Comparison of ENCODE assay signal across 18 mouse cellular contexts in genomic region chr3:55742218-55742617, GRCm38 (mm10). TPM values are rescaled to one million over a fixed set of nuclear protein-coding genes. Genes with fewer than 3 reads are reported as not detected.
DNase-seq lines count a peak whose midpoint lies in the region; ATAC-seq and TF ChIP-seq lines count a peak whose summit lies in the region.
"Had no signal": no experiment of that assay in that cellular context is flagged by ENCODE, and none has a peak within 500 bp of the region (broad histone marks: within the 10 kb centered on the region; RNA-seq: fewer than 3 reads in every experiment).

No protein-coding gene starts in this region.

- H3K36me3 ChIP-seq in neural tube, embryonic 13.5 days, result no peaks in the 10 kb centered on the region
- H3K36me3 ChIP-seq in hindbrain, embryonic 14.5 days (replicated peaks; ENCODE audit: control insufficient read depth, insufficient read depth), result no peaks in the 10 kb centered on the region
- no peaks in the 10 kb centered on the region for H3K36me3 ChIP-seq in midbrain, embryonic 14.5 days (ENCODE audit: control insufficient read depth, insufficient read depth, low read length)
- no peaks in the 10 kb centered on the region for H3K36me3 ChIP-seq in intestine, postnatal 0 days (ENCODE audit: control insufficient read depth, insufficient read depth)
- H3K36me3 ChIP-seq: heart, embryonic 15.5 days had no signal

- H3K9ac ChIP-seq in neural tube, embryonic 13.5 days, result no peak overlapping the region
- H3K9ac ChIP-seq in hindbrain, embryonic 14.5 days, result no peak overlapping the region
- H3K9ac ChIP-seq in midbrain, embryonic 14.5 days (replicated peaks; ENCODE audit: low read length), result peak overlapping the region; percentile 25; the same call in 1 of the 2 replicates
- no peak overlapping the region for H3K9ac ChIP-seq in intestine, postnatal 0 days (ENCODE audit: low read depth, low read length)
- H3K9ac ChIP-seq: heart, embryonic 15.5 days had no signal

- H3K27ac ChIP-seq in neural tube, embryonic 13.5 days (replicated peaks), result peak overlapping the region; percentile 79
- H3K27ac ChIP-seq in hindbrain, embryonic 14.5 days, result peak overlapping the region; percentile 81
- H3K27ac ChIP-seq in midbrain, embryonic 14.5 days (replicated peaks; ENCODE audit: low read depth, low read length), result peak overlapping the region; percentile 92
- no peak overlapping the region for H3K27ac ChIP-seq in intestine, postnatal 0 days (ENCODE audit: low read depth, low read length)
- H3K27ac ChIP-seq: gastrocnemius, adult 2 months; heart, embryonic 15.5 days had no signal

- no peak for ATAC-seq in neural tube, embryonic 13.5 days (ENCODE audit: low read depth)
- no peak for ATAC-seq in hindbrain, embryonic 14.5 days (ENCODE audit: low FRiP score)
- ATAC-seq in midbrain, embryonic 14.5 days (ENCODE audit: low FRiP score, low TSS enrichment), result peak; percentile 38; the same call in 1 of the 2 replicates
- ATAC-seq in intestine, postnatal 0 days, result no peak

- H3K4me3 ChIP-seq in neural tube, embryonic 13.5 days, result no peak overlapping the region
- no peak overlapping the region for H3K4me3 ChIP-seq in hindbrain, embryonic 14.5 days (replicated peaks; ENCODE audit: low read length)
- no peak overlapping the region for H3K4me3 ChIP-seq in midbrain, embryonic 14.5 days (replicated peaks; ENCODE audit: low read depth, low read length)
- no peak overlapping the region for H3K4me3 ChIP-seq in intestine, postnatal 0 days (ENCODE audit: low read depth, low read length)
- H3K4me3 ChIP-seq: gastrocnemius, adult 2 months; heart, embryonic 15.5 days had no signal

- peaks cover 20% of the 10 kb centered on the region for H3K4me1 ChIP-seq in neural tube, embryonic 13.5 days (replicated peaks)
- peaks cover 32% of the 10 kb centered on the region for H3K4me1 ChIP-seq in hindbrain, embryonic 14.5 days (replicated peaks; ENCODE audit: control insufficient read depth, insufficient read depth, low read length)
- peaks cover 29% of the 10 kb centered on the region for H3K4me1 ChIP-seq in midbrain, embryonic 14.5 days (ENCODE audit: control insufficient read depth, insufficient read depth, low read length)
- H3K4me1 ChIP-seq in intestine, postnatal 0 days (replicated peaks; ENCODE audit: control insufficient read depth, insufficient read depth, low read length), result no peaks in the 10 kb centered on the region

- no peak overlapping the region for H3K4me2 ChIP-seq in neural tube, embryonic 13.5 days
- H3K4me2 ChIP-seq in hindbrain, embryonic 14.5 days (replicated peaks), result no peak overlapping the region; the same call in 1 of the 2 replicates
- H3K4me2 ChIP-seq in midbrain, embryonic 14.5 days (ENCODE audit: low read length), result peak overlapping the region; percentile 36
- no peak overlapping the region for H3K4me2 ChIP-seq in intestine, postnatal 0 days (replicated peaks; ENCODE audit: low read depth)
- H3K4me2 ChIP-seq: heart, embryonic 15.5 days had no signal

- TF ChIP-seq CTCF in intestine, postnatal 0 days (IDR thresholded peaks at IDR 0.05; ENCODE audit: low read depth), result no peak

- H3K27me3 ChIP-seq in neural tube, embryonic 13.5 days, result no peaks in the 10 kb centered on the region
- no peaks in the 10 kb centered on the region for H3K27me3 ChIP-seq in hindbrain, embryonic 14.5 days (ENCODE audit: control insufficient read depth, insufficient read depth, low read length)
- H3K27me3 ChIP-seq in midbrain, embryonic 14.5 days (ENCODE audit: control insufficient read depth, insufficient read depth, low read length), result no peaks in the 10 kb centered on the region
- H3K27me3 ChIP-seq in intestine, postnatal 0 days (replicated peaks; ENCODE audit: control insufficient read depth, insufficient read depth, low read length), result no peaks in the 10 kb centered on the region
- H3K27me3 ChIP-seq: heart, embryonic 15.5 days had no signal

- no peak for DNase-seq in neural tube, embryonic 10.5 days (ENCODE audit: extremely low spot score, low spot score)
- DNase-seq in hindbrain, embryonic 14.5 days (ENCODE audit: low spot score), result no peak
- DNase-seq in midbrain, embryonic 14.5 days, result no peak
- no peak for DNase-seq in liver
- no peak for DNase-seq in urinary bladder, adult 2 months (ENCODE audit: low spot score)
- no peak for DNase-seq in right cerebral cortex, postnatal 36 days (ENCODE audit: low spot score in 2 of 2)
- DNase-seq: adrenal gland, postnatal 10 days; B cell, adult 2 months; cerebellum, adult 11-12 months; gastrocnemius, adult 2 months; kidney, postnatal 4 days; lung, adult 18-20 months; lung, postnatal 4 days; right cerebral cortex, adult 18-20 months had no signal

- 85% methylated on average over 5 of the region's 5 CpGs for WGBS in neural tube, embryonic 13.5 days
- 77% methylated on average over 5 of the region's 5 CpGs for WGBS in hindbrain, embryonic 14.5 days
- 47% methylated on average over 5 of the region's 5 CpGs for WGBS in midbrain, embryonic 14.5 days
- 82% methylated on average over 5 of the region's 5 CpGs for WGBS in intestine, postnatal 0 days

- no peaks in the 10 kb centered on the region for H3K9me3 ChIP-seq in neural tube, embryonic 13.5 days
- no peaks in the 10 kb centered on the region for H3K9me3 ChIP-seq in hindbrain, embryonic 14.5 days (ENCODE audit: control insufficient read depth, low read length)
- H3K9me3 ChIP-seq in midbrain, embryonic 14.5 days (ENCODE audit: control insufficient read depth, low read length), result no peaks in the 10 kb centered on the region
- no peaks in the 10 kb centered on the region for H3K9me3 ChIP-seq in intestine, postnatal 0 days (ENCODE audit: control insufficient read depth)
- H3K9me3 ChIP-seq: heart, embryonic 15.5 days had no signal

RNA-seq across cellular contexts. Expression of gene Mab21l1, which starts 40.1 kb away (rescaled TPM):
- polyA plus RNA-seq in neural tube, embryonic 13.5 days (2015; fragmentation: Nextera tagmentation; extraction: Ambion mirVana), result 80.7 and 96.6 TPM in 2 replicates
- polyA plus RNA-seq in hindbrain, embryonic 14.5 days (2014; fragmentation: Nextera tagmentation; extraction: Ambion mirVana), result 131 and 149 TPM in 2 replicates
- 218 and 237 TPM in 2 replicates for polyA plus RNA-seq in midbrain, embryonic 14.5 days (2014; fragmentation: Nextera tagmentation; extraction: Ambion mirVana)
- polyA plus RNA-seq in intestine, postnatal 0 days (2015; fragmentation: Nextera tagmentation; extraction: Ambion mirVana), result 4.0 TPM in 2 replicates
- 0.50 and 0.53 TPM in 2 replicates for polyA plus RNA-seq in urinary bladder, adult 2 months (2012; rRNA removed)
- polyA plus RNA-seq: liver, adult 2 months had no signal

Comparison
In these comparisons a context has a peak if more than half of its experiments do, and no peak if none do; other contexts are left out.
1. RNA of gene Mab21l1, which starts 40.1 kb away (polyA plus RNA-seq): 218 to 237 TPM in midbrain, embryonic 14.5 days, 131 to 149 TPM in hindbrain, embryonic 14.5 days and 80.7 to 96.6 TPM in neural tube, embryonic 13.5 days; 4.0 TPM in intestine, postnatal 0 days and 0.50 to 0.53 TPM in urinary bladder, adult 2 months; every median in the first group is over 10 times any median in the second.